Mouse (Mus musculus) heart, embryonic 12.5 days (tissue): Measurements from ENCODE around the gene Etv6. TPM values are rescaled to one million over a fixed set of nuclear protein-coding genes. Genes with fewer than 3 reads are reported as not detected.

Source experiments
- ATAC-seq: fragments of 200-750 bp; cut with Nextera tagmentation; 2 replicates; pipeline ENCODE4 v1.8.0; 2017; ENCODE audit warnings: moderate TSS enrichment, moderate library complexity; ENCODE audit not compliant: insufficient number of reproducible peaks, low FRiP score
- H3K27ac ChIP-seq: fragments of 300-500 bp; sonication (generic); 2 replicates; pipeline ENCODE4 v1.5.1; 2016; ENCODE audit warnings: mild to moderate bottlenecking, moderate library complexity; ENCODE audit not compliant: poor library complexity, severe bottlenecking
- H3K27me3 ChIP-seq: fragments of 300-500 bp; sonication (generic); replicated peaks from 2 replicates; pipeline ENCODE4 v1.6.1; 2016; ENCODE audit warnings: mild to moderate bottlenecking, moderate library complexity
- H3K36me3 ChIP-seq: fragments of 300-500 bp; sonication (generic); 2 replicates; pipeline ENCODE4 v1.6.1; 2016; ENCODE audit warnings: mild to moderate bottlenecking, moderate library complexity
- H3K4me1 ChIP-seq: fragments of 300-500 bp; sonication (generic); replicated peaks from 2 replicates; pipeline ENCODE4 v1.6.1; 2016; ENCODE audit warnings: mild to moderate bottlenecking
- H3K4me2 ChIP-seq: fragments of 300-500 bp; sonication (generic); 2 replicates; pipeline ENCODE4 v1.6.1; 2016; ENCODE audit warnings: mild to moderate bottlenecking, moderate library complexity
- H3K4me3 ChIP-seq: fragments of 300-500 bp; sonication (generic); 2 replicates; pipeline ENCODE4 v1.5.1; 2016; ENCODE audit warnings: mild to moderate bottlenecking
- H3K9ac ChIP-seq: fragments of 300-500 bp; sonication (generic); 2 replicates; pipeline ENCODE4 v1.6.1; 2016; ENCODE audit warnings: mild to moderate bottlenecking, moderate library complexity
- H3K9me3 ChIP-seq: fragments of 300-500 bp; sonication (generic); replicated peaks from 2 replicates; pipeline ENCODE4 v1.6.1; 2016; ENCODE audit warnings: mild to moderate bottlenecking, moderate library complexity
- WGBS: fragments of 180-500 bp; shearing (Covaris S2); methylation state at CpG from one replicate; pipeline ENCODE4 v1.1.7; 2016; 5-methylcytosine and 5-hydroxymethylcytosine counted together
- polyA plus RNA-seq: library from polyadenylated mRNA; unstranded; fragments of >200 nt; fragmentation: Nextera tagmentation; extraction: Ambion mirVana; gene quantifications from 2 replicates; pipeline ENCODE4 v1.2.1, GENCODE M21; 2016

Gene Etv6
- polyA plus RNA-seq, 1 experiment from 2014 or later: 19.9 TPM

GRCm38 (mm10) chr6:134058451-134058850 is 23.0 kb downstream of the Etv6 start:
- no peak overlapping the region for H3K27ac ChIP-seq
- ATAC-seq: no peak
- H3K27me3 ChIP-seq: no peaks in the 10 kb centered on the region
- whole genome bisulfite sequencing: 34% methylated on average over 4 of the region's 4 CpGs
- no peaks in the 10 kb centered on the region for H3K9me3 ChIP-seq
- H3K4me1 ChIP-seq: peaks cover 76% of the 10 kb centered on the region
- no peak overlapping the region for H3K9ac ChIP-seq
- no peak overlapping the region for H3K4me2 ChIP-seq
- no peak overlapping the region for H3K4me3 ChIP-seq
- H3K36me3 ChIP-seq: no peaks in the 10 kb centered on the region

- Histone ChIP-seq H3K27me3 (no peaks in the 10 kb centered on the region), H3K27ac (no peak overlapping the region), H3K4me2 (no peak overlapping the region), H3K4me1 (peaks cover 76% of the 10 kb centered on the region), H3K9ac (no peak overlapping the region), H3K4me3 (no peak overlapping the region), H3K36me3 (no peaks in the 10 kb centered on the region), H3K9me3 (no peaks in the 10 kb centered on the region)
- WGBS: 64% methylated on average over 10 of the region's 10 CpGs
- ATAC-seq: no peak
Measured at GRCm38 (mm10) chr6:134058886-134059551, 23.5 kb downstream of the Etv6 start.

DNA sequence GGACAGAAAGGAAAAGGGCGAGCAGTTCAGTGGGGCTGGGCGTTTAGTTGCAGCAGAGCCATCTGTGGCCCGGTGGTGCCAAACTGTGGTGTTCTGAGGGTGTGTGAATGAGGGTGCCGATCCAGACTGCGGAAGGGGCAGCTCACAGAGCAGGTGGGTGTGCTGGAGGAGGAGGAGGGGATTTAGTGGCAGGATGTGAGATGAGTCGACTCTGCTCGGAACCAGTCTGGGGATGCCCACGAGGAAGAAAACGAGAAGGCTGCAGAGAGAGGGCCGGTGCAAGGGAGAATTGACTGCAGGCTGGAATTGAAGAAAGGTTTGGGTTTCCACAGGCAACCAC is 24.0 kb downstream of the Etv6 start:
- no peak overlapping the region for H3K4me3 ChIP-seq
- H3K9me3 ChIP-seq: no peaks in the 10 kb centered on the region
- H3K9ac ChIP-seq: no peak overlapping the region
- no peak overlapping the region for H3K4me2 ChIP-seq
- H3K36me3 ChIP-seq: no peaks in the 10 kb centered on the region
- 71% methylated on average over 10 of the region's 10 CpGs for WGBS
- ATAC-seq: no peak
- no peaks in the 10 kb centered on the region for H3K27me3 ChIP-seq
- peaks cover 75% of the 10 kb centered on the region for H3K4me1 ChIP-seq
- no peak overlapping the region for H3K27ac ChIP-seq

- 83% methylated on average over 9 of the region's 9 CpGs for WGBS
- no peaks in the 10 kb centered on the region for H3K36me3 ChIP-seq
- no peak overlapping the region for H3K9ac ChIP-seq
- H3K9me3 ChIP-seq: no peaks in the 10 kb centered on the region
- H3K4me2 ChIP-seq: no peak overlapping the region
- no peaks in the 10 kb centered on the region for H3K27me3 ChIP-seq
- ATAC-seq: no peak
- H3K27ac ChIP-seq: no peak overlapping the region
- no peak overlapping the region for H3K4me3 ChIP-seq
- H3K4me1 ChIP-seq: peaks cover 75% of the 10 kb centered on the region
Measured at GRCm38 (mm10) chr6:134060036-134060435, 24.5 kb downstream of the Etv6 start.

- Histone ChIP-seq H3K4me3 (no peak overlapping the region), H3K4me2 (no peak overlapping the region), H3K27ac (0 out of 2 replicates have a peak overlapping the region, but pooled peaks have one; percentile 7), H3K36me3 (no peaks in the 10 kb centered on the region), H3K27me3 (no peaks in the 10 kb centered on the region), H3K9me3 (no peaks in the 10 kb centered on the region), H3K9ac (no peak overlapping the region), H3K4me1 (peaks cover 75% of the 10 kb centered on the region)
- 56% methylated on average over 12 of the region's 12 CpGs for WGBS
- no peak for ATAC-seq
Measured at GRCm38 (mm10) chr6:134060811-134061210, 25.3 kb downstream of the Etv6 start.

DNA sequence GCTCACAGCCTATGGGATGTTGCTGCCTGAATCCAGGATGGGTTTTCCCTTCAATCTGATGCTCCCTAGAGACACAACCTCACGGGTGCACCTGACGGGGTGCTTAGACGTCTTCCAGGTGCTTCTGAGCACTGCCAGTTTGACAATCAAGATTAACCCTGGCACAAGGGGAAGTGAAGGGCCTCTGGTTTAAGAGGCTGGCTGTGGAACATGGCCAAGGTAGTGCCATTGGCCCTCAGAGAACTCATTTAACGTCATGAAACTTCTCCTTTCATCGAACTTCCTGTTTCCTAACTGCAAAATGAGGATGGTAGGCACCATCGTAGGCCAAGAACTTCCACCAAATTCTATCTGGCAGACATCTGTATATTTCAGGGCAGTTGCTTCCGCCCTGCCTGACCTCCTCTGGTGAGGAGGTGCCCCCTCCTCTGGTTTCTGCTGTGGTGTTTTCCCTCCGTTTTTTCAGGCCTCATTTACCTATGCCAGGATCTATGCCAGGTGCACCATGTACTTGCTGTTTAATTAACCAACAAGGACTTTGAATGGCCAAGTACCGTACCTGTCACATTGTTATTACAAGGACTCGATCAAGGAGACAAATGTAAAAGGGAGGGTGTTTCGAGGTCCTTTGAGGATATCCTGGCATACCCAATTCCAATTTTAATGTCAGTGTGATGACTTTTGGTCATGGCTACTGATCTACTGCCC is 29.7 kb downstream of the Etv6 start:
- Histone ChIP-seq H3K9ac (no peak overlapping the region), H3K4me2 (no peak overlapping the region), H3K4me1 (peaks cover 77% of the 10 kb centered on the region), H3K36me3 (peaks cover 21% of the 10 kb centered on the region), H3K27ac (no peak overlapping the region), H3K9me3 (no peaks in the 10 kb centered on the region), H3K27me3 (no peaks in the 10 kb centered on the region), H3K4me3 (no peak overlapping the region)
- WGBS: 76% methylated on average over 11 of the region's 11 CpGs
- ATAC-seq: no peak

GRCm38 (mm10) chr6:134066112-134066511 is 30.6 kb downstream of the Etv6 start:
- no peak for ATAC-seq
- H3K9ac ChIP-seq: no peak overlapping the region
- peaks cover 29% of the 10 kb centered on the region for H3K36me3 ChIP-seq
- WGBS: 34% methylated on average over 6 of the region's 6 CpGs
- peaks cover 68% of the 10 kb centered on the region for H3K4me1 ChIP-seq
- H3K9me3 ChIP-seq: no peaks in the 10 kb centered on the region
- no peak overlapping the region for H3K4me3 ChIP-seq
- H3K27ac ChIP-seq: 0 out of 2 replicates have a peak overlapping the region, but pooled peaks have one; percentile 52
- no peak overlapping the region for H3K4me2 ChIP-seq
- H3K27me3 ChIP-seq: no peaks in the 10 kb centered on the region

- no peak overlapping the region for H3K4me2 ChIP-seq
- peak overlapping the region; percentile 52 for H3K27ac ChIP-seq
- H3K4me3 ChIP-seq: no peak overlapping the region
- peaks cover 29% of the 10 kb centered on the region for H3K36me3 ChIP-seq
- no peak for ATAC-seq
- 51% methylated on average over 4 of the region's 4 CpGs for WGBS
- peaks cover 63% of the 10 kb centered on the region for H3K4me1 ChIP-seq
- H3K9ac ChIP-seq: no peak overlapping the region
- H3K27me3 ChIP-seq: no peaks in the 10 kb centered on the region
- H3K9me3 ChIP-seq: no peaks in the 10 kb centered on the region
Measured at GRCm38 (mm10) chr6:134066996-134067395, 31.5 kb downstream of the Etv6 start.

DNA sequence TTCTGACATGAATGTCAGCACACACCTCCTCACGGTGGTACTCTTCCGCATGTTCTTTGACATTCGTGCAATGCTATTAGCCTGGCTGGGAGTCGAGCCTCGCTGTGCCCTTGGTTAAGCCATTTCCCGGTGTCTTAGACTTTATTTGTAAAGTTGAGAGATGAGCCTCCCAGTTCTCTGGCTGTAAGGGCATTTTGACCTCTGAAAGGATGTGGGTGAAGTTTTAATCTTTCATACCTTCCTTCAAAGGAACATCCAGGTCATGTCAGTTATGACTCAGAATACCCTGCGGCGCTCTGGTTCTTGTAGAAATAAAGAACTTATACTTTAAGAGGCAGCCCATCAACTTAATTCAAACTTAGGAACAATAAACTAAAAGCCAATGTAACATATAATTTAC is 32.0 kb downstream of the Etv6 start:
- Histone ChIP-seq H3K27ac (peak overlapping the region; percentile 52), H3K4me1 (peaks cover 61% of the 10 kb centered on the region), H3K9me3 (no peaks in the 10 kb centered on the region), H3K27me3 (no peaks in the 10 kb centered on the region), H3K9ac (no peak overlapping the region), H3K36me3 (peaks cover 31% of the 10 kb centered on the region), H3K4me2 (no peak overlapping the region), H3K4me3 (no peak overlapping the region)
- 49% methylated on average over 8 of the region's 8 CpGs for WGBS
- no peak for ATAC-seq

DNA sequence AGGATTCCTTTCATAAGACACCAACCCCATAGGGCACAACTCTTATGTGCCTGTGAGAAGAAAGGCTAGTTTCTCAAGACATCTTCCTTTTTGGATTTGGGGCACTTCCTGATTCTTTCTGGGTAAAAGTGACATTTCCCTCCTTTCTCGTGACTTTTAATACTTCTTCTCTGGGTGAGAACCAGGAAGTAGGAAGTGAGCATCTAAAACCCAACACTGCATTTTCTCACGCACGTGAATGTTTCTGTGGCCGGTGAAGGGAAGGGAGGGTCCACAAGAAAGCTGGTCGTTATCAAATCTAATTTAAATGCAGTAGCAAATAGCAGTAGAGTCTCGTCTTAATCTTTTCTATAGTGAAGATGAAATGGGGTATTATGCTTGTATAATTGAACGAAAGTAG is 36.9 kb downstream of the Etv6 start:
- Histone ChIP-seq H3K4me1 (peaks cover 32% of the 10 kb centered on the region), H3K9ac (no peak overlapping the region), H3K36me3 (peaks cover 49% of the 10 kb centered on the region), H3K9me3 (no peaks in the 10 kb centered on the region), H3K27ac (no peak overlapping the region), H3K27me3 (no peaks in the 10 kb centered on the region), H3K4me2 (no peak overlapping the region), H3K4me3 (no peak overlapping the region)
- WGBS: 80% methylated on average over 7 of the region's 7 CpGs
- no peak for ATAC-seq

DNA sequence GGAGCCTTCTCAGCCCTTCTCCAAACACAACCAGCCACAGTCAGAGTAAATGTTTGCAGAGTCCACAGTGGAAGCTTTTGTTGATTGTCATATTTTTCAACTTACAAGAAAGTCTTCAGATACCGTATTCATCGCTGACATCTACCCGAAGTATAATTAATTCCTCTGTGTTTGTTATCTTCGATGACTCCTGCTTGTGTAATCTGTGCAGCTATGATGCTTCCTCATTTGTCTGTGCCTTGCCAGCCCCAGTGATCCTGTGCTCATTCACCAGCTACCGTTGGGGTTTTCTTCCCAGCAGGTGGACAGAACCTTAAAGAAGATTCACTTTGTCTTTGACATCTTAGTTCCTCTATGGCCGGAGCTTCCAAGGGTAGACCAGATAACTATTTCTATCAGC is 37.4 kb downstream of the Etv6 start:
- Histone ChIP-seq H3K9ac (no peak overlapping the region), H3K4me3 (no peak overlapping the region), H3K27me3 (no peaks in the 10 kb centered on the region), H3K27ac (no peak overlapping the region), H3K9me3 (no peaks in the 10 kb centered on the region), H3K36me3 (peaks cover 50% of the 10 kb centered on the region), H3K4me1 (peaks cover 32% of the 10 kb centered on the region), H3K4me2 (no peak overlapping the region)
- ATAC-seq: no peak
- 84% methylated on average over 6 of the region's 6 CpGs for WGBS
